Mouse (Mus musculus): Measurements from ENCODE around the gene Snx25.

Gene Snx25

DNA sequence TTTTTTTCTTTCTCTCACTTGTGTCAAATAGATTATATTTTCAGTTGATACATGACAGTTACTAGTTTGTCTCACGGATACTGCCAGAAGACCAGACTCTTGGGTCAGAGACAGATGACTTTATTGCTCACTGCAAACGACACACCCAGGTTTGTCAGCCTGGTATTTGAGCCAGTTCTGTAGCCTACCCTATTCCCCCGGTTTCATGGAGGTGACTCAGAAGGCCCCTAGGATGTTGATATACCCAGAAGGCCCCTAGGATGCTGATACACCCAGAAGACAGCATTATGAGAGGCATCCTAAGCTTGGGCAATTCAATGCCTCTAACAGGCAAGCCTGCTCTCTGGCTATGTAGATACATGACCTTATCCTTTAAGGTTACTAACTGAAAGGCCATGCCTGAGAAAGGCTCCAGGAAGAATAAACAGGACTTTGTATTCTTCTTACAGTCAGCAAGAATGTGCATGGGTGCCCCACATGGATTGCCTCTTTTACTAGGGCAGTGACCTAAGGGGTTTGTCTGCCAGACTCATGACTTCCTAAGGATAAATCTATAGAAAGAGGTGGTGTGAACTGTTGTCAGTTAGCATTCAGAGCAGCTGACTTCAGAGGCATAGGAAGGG is 144.8 kb downstream of the Snx25 start:
- no peak for DNase-seq

GRCm38 (mm10) chr8:46005596-46005995 is 146.4 kb downstream of the Snx25 start, which contains the start of gene Ankrd37:
Gene Ankrd37, minus strand, starts transcription at chr8:46005707.
- no peak for DNase-seq

DNA sequence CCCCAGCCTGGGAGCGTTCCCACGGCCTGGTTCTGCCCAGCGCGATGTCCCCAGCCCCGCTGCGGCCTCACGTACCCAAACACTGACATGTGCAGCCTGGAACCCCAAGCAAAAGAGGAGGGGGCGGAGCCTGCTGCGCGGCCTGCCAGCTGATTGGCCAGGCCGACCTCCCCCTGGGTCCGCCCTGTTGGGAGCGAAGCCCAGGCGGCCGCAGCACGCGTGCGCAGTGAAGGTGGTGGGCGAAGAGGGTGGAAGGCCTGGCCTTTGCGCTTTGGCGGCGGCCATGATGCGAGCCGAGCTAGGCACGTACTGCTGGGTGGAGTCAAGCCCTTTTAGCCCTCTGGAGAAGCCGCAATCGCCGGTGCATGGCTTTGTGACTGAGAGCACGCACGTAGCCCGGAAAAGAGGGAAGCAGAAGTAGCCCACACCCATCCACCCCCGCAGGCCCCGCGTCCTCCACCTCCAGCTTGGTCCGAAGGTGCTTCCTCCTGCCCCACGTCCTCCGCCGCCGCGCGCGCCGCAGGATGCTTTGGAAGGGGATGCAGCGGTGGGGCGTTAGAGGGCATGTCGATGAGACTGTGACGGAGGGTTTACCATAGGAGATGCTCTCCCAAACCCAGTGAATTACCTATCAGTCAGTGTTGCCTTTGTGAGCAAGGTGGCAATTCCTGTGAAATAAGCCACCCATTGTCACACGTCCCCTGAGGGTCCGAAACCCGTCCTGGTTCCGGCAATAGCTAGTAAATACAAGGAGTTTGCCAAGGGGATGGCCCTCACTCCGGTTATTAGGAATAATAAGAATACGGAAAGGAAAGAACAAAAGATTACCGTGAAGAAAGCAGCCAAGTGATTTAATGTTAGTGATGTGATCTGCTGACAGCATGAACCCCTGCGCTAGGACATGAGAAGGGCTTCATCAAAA is 151.9 kb downstream of the Snx25 start:
- DNase-seq: peak; percentile 100

GRCm38 (mm10) chr8:45999138-45999783 is 152.7 kb downstream of the Snx25 start, which contains the start of gene Lrp2bp:
Gene Lrp2bp, plus strand, starts transcription at chr8:45999303.
- peak; percentile 47 for DNase-seq

DNA sequence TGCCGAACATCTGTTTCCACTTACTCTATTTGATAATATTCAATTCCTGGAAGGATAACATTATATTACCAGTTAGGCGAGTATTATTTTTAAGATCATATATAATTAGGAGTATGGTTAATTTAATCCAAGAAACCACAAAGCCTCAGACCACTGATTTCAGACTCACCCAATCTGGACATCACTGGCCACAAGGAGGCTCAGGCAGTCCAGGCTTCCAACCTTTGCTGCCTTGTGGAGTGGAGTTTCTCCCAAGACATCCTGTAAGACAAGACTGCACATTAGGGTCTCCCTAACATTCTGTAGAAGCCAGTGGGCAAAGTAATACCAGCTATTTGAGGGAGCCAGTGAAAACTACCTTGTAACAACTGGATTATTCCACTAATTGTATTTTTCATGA is 153.7 kb downstream of the Snx25 start:
- no peak for DNase-seq

DNA sequence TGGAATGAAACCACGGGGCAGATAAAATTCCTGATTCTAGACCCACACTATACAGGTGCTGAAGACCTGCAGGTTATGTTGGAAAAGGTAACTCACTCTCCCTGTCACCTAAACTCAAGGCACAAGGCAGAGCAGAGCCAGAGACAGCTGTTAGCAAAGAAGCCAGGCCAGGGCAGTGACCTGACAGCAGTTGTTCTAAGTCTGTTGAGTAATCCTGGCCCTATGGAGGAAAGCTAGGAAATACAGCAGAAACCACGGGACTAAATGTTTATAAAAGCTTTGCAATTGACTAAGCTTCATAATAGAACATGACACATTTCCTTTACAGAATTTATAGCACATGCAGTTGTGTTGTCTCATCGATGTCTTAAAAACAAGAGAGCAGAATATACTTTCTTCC is 156.4 kb downstream of the Snx25 start:
- DNase-seq: no peak

DNA sequence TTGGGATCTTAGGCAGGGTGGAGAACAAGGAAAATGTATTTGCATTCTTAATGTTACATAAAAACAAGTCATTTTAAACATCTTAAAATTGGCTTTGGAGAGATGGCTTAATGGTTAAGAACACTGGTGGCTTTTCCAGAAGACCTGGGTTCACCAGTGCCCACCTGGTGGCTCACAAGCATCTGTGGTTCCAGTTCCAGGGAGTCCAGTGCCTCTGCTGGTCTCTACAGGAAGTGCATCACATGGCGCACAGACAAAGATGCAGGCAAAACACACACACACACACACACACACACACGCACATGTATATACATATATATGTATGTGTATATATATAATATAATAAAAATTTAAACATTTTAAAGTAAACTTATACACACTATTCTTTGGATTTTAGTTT is 157.8 kb downstream of the Snx25 start:
- DNase-seq: peak; percentile 49

DNA sequence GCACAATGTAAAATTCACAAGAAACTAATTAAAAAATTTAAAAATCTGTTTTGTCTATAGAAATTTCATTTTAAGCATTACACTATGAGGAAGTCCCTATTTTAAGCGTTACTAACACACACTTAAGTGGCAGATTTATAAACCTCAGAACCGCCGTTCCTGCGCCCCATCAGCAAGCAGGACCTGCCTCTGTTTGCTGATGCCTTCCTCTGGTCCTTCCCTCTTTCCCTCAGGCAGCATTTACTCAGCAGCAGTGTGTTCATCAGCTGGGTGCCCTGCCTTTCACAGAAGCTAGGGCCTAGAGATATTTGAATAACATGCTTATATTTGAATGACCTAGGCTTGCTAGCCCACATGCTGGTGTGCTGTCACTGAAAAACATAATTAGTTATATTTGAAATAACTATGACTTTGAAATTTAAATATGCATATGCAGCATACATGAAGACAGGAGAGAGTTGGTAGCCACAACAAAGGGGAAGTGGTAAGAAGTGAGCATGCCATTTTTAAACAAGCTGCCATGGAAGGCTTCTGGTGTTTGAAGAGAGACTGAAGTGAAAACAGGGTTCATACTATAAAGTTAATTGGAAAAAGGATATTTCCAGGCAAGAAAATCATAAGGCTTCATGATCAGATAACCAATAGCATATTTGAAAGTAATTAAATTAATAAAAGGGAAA is 161.2 kb downstream of the Snx25 start:
- DNase-seq: no peak

DNA sequence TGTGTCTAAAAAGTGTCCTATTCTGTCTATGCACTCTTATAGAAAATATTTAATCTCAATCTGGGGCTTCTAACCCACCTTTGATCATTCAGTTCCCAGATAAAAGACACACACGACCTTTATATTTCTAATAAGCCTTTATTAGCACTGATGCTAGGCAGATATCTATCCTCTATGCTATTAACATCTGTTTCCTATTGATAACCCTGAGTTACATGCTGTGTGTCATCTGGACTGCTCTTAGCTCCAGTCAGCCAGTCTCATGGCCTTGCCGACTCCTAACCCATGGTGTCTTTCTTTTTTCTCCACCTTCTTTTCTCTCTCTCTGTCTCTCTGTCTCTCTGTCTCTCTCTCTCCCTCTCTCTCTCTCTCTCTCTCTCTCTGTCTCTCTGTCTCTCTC is 163.8 kb downstream of the Snx25 start:
- no peak for DNase-seq

DNA sequence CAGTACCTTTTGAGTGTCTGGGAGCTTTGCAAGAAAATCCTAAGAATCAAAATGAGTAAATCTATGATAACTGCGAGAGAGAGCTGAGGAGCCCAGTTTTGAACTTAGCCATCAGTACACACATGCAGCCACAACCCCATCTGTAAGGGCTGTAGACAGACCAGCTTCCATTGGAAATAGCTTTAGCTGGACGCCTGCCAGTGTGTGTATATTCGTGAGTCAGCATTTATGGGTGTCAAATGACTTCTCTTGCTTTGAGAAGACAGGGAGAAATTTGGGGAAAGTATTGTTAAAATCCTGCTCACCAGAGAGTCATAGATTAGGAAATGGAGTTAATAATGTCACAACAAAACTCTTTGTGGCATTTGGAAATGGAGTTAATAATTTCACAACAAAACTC is 165.3 kb downstream of the Snx25 start:
- DNase-seq: no peak
